Mouse (Mus musculus): ENCODE measurements around the gene Ripor2. TPM values are rescaled to one million over a fixed set of nuclear protein-coding genes. Genes with fewer than 3 reads are reported as not detected.

Ripor2 gene
- polyA plus RNA-seq, 2 experiments, result 2.1 TPM

- no peak for TF ChIP-seq CTCF (IDR thresholded peaks at IDR 0.05; ENCODE audit: low read depth)
- TF ChIP-seq EP300 (IDR thresholded peaks at IDR 0.05; ENCODE audit: low read depth), result no peak
- WGBS (ENCODE audit: insufficient replicate concordance), result 72% methylated on average over 4 of the region's 4 CpGs
- Histone ChIP-seq H3K9me3 (ENCODE audit: control insufficient read depth, low read length) (no peaks in the 10 kb centered on the region), H3K27ac (no peak overlapping the region), H3K36me3 (replicated peaks; ENCODE audit: control insufficient read depth, insufficient read depth, low read depth) (no peaks in the 10 kb centered on the region), H3K4me3 (ENCODE audit: insufficient read depth in 1 of 2, low read depth in 2 of 2, low read length in 2 of 2) (no peak overlapping the region), H3K4me1 (replicated peaks; ENCODE audit: control insufficient read depth in 2 of 2, insufficient read depth in 2 of 2, low read length in 1 of 2) (no peaks in the 10 kb centered on the region), H3K4me2 (ENCODE audit: low read depth) (no peak overlapping the region), H3K9ac (replicated peaks) (no peak overlapping the region), H3K27me3 (ENCODE audit: control insufficient read depth, insufficient read depth, low read length) (no peaks in the 10 kb centered on the region)
- no peak for ATAC-seq (ENCODE audit: insufficient read depth)
- DNase-seq (ENCODE audit: low read depth in 3 of 3, low spot score in 3 of 3), result no peak
Measured at GRCm38 (mm10) chr13:24698746-24699145, 116.8 kb downstream of the Ripor2 start.

DNA sequence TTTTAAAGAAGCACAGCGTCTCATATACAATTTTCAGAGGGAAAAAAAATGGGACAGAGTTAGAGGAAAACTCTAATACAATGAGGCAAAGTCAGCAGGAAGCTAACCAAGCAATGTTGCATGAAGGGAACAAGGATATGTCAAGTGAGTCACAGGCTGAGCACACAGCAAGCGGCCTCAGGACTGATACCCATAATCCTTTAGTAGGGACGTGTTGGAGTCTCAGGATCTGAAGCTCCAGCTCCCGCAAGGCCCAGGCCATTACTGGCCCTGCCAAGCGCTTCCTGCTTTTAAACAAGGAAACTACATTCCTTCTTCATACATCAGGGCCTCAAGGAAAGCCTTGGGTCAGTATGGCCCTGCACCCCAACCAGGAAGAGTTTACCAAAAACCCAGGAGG, 120.1 kb downstream of the Ripor2 start:
- WGBS (ENCODE audit: insufficient replicate concordance), result 62% methylated on average over 5 of the region's 5 CpGs
- no peaks in the 10 kb centered on the region for H3K9me3 ChIP-seq (ENCODE audit: control insufficient read depth, low read length)
- H3K4me3 ChIP-seq (ENCODE audit: insufficient read depth in 1 of 2, low read depth in 2 of 2, low read length in 2 of 2), result no peak overlapping the region
- H3K27me3 ChIP-seq (ENCODE audit: control insufficient read depth, insufficient read depth, low read length), result no peaks in the 10 kb centered on the region
- no peaks in the 10 kb centered on the region for H3K4me1 ChIP-seq (replicated peaks; ENCODE audit: control insufficient read depth in 2 of 2, insufficient read depth in 2 of 2, low read length in 1 of 2)
- no peak overlapping the region for H3K9ac ChIP-seq (replicated peaks)
- DNase-seq (ENCODE audit: low read depth in 3 of 3, low spot score in 3 of 3) (no peak), ATAC-seq (ENCODE audit: insufficient read depth) (no peak)
- no peak overlapping the region for H3K27ac ChIP-seq
- no peak for TF ChIP-seq EP300 (IDR thresholded peaks at IDR 0.05; ENCODE audit: low read depth)
- TF ChIP-seq CTCF (IDR thresholded peaks at IDR 0.05; ENCODE audit: low read depth), result no peak
- H3K36me3 ChIP-seq (replicated peaks; ENCODE audit: control insufficient read depth, insufficient read depth, low read depth), result no peaks in the 10 kb centered on the region
- no peak overlapping the region for H3K4me2 ChIP-seq (ENCODE audit: low read depth)

GRCm38 (mm10) chr13:24709656-24710396, 127.8 kb downstream of the Ripor2 start:
- no peak for DNase-seq (ENCODE audit: low read depth in 3 of 3, low spot score in 3 of 3)
- no peak overlapping the region for H3K27ac ChIP-seq

GRCm38 (mm10) chr13:24710968-24711367, 129.0 kb downstream of the Ripor2 start:
- H3K4me3 ChIP-seq (ENCODE audit: insufficient read depth in 1 of 2, low read depth in 2 of 2, low read length in 2 of 2), result no peak overlapping the region
- no peak for ATAC-seq (ENCODE audit: insufficient read depth)
- H3K36me3 ChIP-seq (replicated peaks; ENCODE audit: control insufficient read depth, insufficient read depth, low read depth), result no peaks in the 10 kb centered on the region
- TF ChIP-seq CTCF (IDR thresholded peaks at IDR 0.05; ENCODE audit: low read depth) (no peak), EP300 (IDR thresholded peaks at IDR 0.05; ENCODE audit: low read depth) (no peak)
- H3K4me2 ChIP-seq (ENCODE audit: low read depth), result no peak overlapping the region
- peaks cover 0 to 3% of the 10 kb centered on the region in 2 experiments; a peak in 2 of 4 replicates for H3K4me1 ChIP-seq (replicated peaks; ENCODE audit: control insufficient read depth in 2 of 2, insufficient read depth in 2 of 2, low read length in 1 of 2)
- 33% methylated on average over 7 of the region's 7 CpGs for WGBS (ENCODE audit: insufficient replicate concordance)
- no peak overlapping the region for H3K27ac ChIP-seq
- H3K9me3 ChIP-seq (ENCODE audit: control insufficient read depth, low read length), result no peaks in the 10 kb centered on the region
- no peak for DNase-seq (ENCODE audit: low read depth in 3 of 3, low spot score in 3 of 3)
- no peak overlapping the region for H3K9ac ChIP-seq (replicated peaks)
- H3K27me3 ChIP-seq (ENCODE audit: control insufficient read depth, insufficient read depth, low read length), result no peaks in the 10 kb centered on the region

More at GRCm38 (mm10) chr13:24709656-24710396, 127.8 kb downstream of the Ripor2 start:
- H3K4me2 ChIP-seq (ENCODE audit: low read depth), result no peak overlapping the region
- H3K27me3 ChIP-seq (ENCODE audit: control insufficient read depth, insufficient read depth, low read length), result no peaks in the 10 kb centered on the region
- no peak for ATAC-seq (ENCODE audit: insufficient read depth)
- peaks cover 0 to 3% of the 10 kb centered on the region in 2 experiments; a peak in 2 of 4 replicates for H3K4me1 ChIP-seq (replicated peaks; ENCODE audit: control insufficient read depth in 2 of 2, insufficient read depth in 2 of 2, low read length in 1 of 2)
- H3K36me3 ChIP-seq (replicated peaks; ENCODE audit: control insufficient read depth, insufficient read depth, low read depth), result no peaks in the 10 kb centered on the region
- no peak for TF ChIP-seq CTCF (IDR thresholded peaks at IDR 0.05; ENCODE audit: low read depth)
- no peak for TF ChIP-seq EP300 (IDR thresholded peaks at IDR 0.05; ENCODE audit: low read depth)
- WGBS (ENCODE audit: insufficient replicate concordance), result 68% methylated on average over 12 of the region's 12 CpGs
- H3K4me3 ChIP-seq (ENCODE audit: insufficient read depth in 1 of 2, low read depth in 2 of 2, low read length in 2 of 2), result no peak overlapping the region
- H3K9me3 ChIP-seq (ENCODE audit: control insufficient read depth, low read length), result no peaks in the 10 kb centered on the region
- no peak overlapping the region for H3K9ac ChIP-seq (replicated peaks)

DNA sequence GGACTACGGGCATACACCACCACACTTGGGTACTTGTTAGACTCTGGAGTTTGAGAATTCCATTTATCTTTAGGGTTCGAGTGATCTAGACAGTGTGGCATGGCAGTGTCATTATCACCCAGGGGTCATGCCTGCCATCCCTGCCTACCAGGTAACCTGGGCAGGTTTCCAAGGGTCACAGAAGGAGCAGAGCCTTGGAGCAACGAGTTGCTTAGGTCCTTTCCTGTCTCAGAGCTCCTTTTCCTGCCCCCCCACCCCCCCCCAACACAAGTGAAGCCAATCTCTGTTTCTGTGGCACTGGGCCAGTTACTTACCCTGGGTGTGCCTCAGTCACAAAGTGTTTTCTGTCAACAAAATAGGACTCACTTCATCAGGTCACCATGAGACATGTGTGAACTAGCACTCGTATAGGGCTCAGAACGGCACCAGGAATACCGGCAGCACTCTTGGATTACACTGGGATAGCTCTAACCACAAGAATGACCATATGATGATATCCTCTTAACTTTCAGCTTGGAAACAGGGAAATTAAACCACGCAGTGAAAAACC, 130.7 kb downstream of the Ripor2 start:
- Histone ChIP-seq H3K36me3 (replicated peaks; ENCODE audit: control insufficient read depth, insufficient read depth, low read depth) (no peaks in the 10 kb centered on the region), H3K9ac (replicated peaks) (no peak overlapping the region), H3K9me3 (ENCODE audit: control insufficient read depth, low read length) (no peaks in the 10 kb centered on the region), H3K27ac (no peak overlapping the region), H3K4me1 (replicated peaks; ENCODE audit: control insufficient read depth in 2 of 2, insufficient read depth in 2 of 2, low read length in 1 of 2) (peaks cover 0 to 3% of the 10 kb centered on the region in 2 experiments; a peak in 2 of 4 replicates), H3K27me3 (ENCODE audit: control insufficient read depth, insufficient read depth, low read length) (no peaks in the 10 kb centered on the region), H3K4me2 (ENCODE audit: low read depth) (no peak overlapping the region), H3K4me3 (ENCODE audit: insufficient read depth in 1 of 2, low read depth in 2 of 2, low read length in 2 of 2) (no peak overlapping the region)
- TF ChIP-seq CTCF (IDR thresholded peaks at IDR 0.05; ENCODE audit: low read depth) (no peak), EP300 (IDR thresholded peaks at IDR 0.05; ENCODE audit: low read depth) (no peak)
- DNase-seq (ENCODE audit: low read depth in 3 of 3, low spot score in 3 of 3), result no peak
- WGBS (ENCODE audit: insufficient replicate concordance), result 71% methylated on average over 7 of the region's 7 CpGs
- no peak for ATAC-seq (ENCODE audit: insufficient read depth)
